Mouse (Mus musculus) T-helper 2 cell (primary cell): ENCODE results near the gene Ppil4.
"Not testable (repeated sequence)": the region's sequence is repeated elsewhere in the genome, so short reads cannot be mapped to it uniquely, and the experiment has no call there.

Experiments
- in situ Hi-C: fragments of 300-600 bp; cut with MboI, MseI; formaldehyde crosslinking; loops from one replicate; pipeline ENCODE4 v1.15.1; 2025; ENCODE audit warnings: high pct_unique_total_duplicates

The Ppil4 gene

DNA sequence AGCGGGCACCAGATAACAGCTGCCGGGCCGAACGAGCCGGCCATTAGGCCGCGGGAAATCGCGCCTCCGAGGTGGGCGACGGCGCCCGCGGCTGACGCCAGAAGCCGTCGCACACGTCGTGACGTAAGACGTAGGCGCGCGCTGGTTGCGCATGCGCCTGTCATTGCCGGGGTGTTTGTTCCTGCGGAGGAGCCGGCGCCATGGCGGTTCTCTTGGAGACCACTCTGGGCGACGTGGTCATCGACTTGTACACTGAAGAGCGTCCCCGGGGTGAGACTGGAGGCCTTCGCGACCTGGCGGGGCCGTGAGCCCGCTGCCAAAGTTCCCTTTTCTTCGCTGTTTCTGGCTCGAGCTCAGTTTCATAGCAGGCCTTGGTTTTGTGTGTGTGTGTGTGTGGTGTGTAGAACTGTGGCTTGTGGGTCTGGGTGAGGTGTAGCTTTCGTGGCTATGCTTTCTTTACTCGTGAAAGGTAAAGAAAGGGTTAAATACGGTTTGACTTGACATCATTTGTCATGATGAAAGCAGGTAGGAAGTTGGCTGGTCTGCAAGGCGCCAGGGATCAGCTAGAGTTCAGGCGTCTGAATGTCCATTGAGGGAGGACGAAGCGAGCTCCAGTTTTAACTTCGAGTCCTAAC, at the start of gene Ppil4, which contains the start of gene Ginm1:
Gene Ppil4 (plus strand): TSS at position 141 of the 635 bp plus-strand sequence.
Gene Ginm1 (minus strand): TSS at position 74 of the 635 bp plus-strand sequence.
- in situ Hi-C loops, result no loop called here

- in situ Hi-C loops, result not testable (repeated sequence)
These were observed 47.2 kb upstream of the Ppil4 start for GRCm38 (mm10) chr10:7745528-7745927.

- in situ Hi-C loops, result no loop called here
These were observed 43.9 kb upstream of the Ppil4 start for GRCm38 (mm10) chr10:7748752-7749151.

- in situ Hi-C loops, result no loop called here
These were observed 35.1 kb upstream of the Ppil4 start for GRCm38 (mm10) chr10:7757544-7757943.

DNA sequence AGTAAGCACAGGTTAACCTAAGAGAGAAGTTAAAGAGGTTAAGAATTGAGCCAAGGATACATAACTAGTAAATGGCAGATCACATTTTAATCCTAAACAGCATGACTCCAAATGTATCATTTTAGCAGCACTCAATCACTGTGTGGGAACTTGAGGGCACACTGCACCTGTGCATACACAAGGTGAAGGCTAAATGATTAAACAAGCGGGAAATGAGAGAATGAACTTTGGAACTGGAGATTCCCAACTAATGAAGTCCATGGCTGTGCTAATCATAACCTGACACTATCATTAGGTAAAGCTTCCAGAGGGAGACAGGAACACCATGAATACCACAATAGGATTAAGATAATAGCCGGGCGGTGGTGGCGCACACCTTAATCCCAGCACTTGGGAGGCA, 20.3 kb upstream of the Ppil4 start:
- in situ Hi-C loops, result no loop called here

- in situ Hi-C loops, result no loop called here
These were observed 19.9 kb upstream of the Ppil4 start for GRCm38 (mm10) chr10:7772769-7773168.

GRCm38 (mm10) chr10:7775421-7775820, 17.3 kb upstream of the Ppil4 start:
- in situ Hi-C loops, result loop anchor here (5.0 kb wide), 1 partner anchor 53 kb away; no protein-coding TSS in a partner anchor

DNA sequence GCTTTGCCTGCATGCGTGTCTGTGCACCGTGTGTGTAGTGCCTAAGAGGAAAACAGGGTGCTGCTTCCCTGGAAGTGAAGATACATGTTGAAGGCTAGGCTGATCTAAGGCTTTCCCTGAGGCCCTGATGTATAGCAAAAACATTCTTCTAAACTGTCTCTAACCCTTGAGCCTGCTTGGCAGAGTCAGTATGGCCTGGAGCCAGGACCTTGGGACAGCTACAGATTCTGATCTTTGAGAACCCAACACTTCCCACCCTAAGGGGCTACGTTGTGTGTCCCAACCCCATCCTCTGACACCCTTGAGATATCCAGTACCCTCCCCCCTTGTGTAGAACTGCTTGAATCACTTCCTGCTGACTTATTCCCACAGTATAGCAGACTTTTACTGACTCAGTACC, 14.3 kb upstream of the Ppil4 start:
- in situ Hi-C loops, result loop anchor here (5.0 kb wide), 1 partner anchor 56 kb away; no protein-coding TSS in a partner anchor

- in situ Hi-C loops, result loop anchor here (5.0 kb wide), 1 partner anchor 57 kb away; no protein-coding TSS in a partner anchor
These were observed 12.9 kb upstream of the Ppil4 start for GRCm38 (mm10) chr10:7779751-7780237.

DNA sequence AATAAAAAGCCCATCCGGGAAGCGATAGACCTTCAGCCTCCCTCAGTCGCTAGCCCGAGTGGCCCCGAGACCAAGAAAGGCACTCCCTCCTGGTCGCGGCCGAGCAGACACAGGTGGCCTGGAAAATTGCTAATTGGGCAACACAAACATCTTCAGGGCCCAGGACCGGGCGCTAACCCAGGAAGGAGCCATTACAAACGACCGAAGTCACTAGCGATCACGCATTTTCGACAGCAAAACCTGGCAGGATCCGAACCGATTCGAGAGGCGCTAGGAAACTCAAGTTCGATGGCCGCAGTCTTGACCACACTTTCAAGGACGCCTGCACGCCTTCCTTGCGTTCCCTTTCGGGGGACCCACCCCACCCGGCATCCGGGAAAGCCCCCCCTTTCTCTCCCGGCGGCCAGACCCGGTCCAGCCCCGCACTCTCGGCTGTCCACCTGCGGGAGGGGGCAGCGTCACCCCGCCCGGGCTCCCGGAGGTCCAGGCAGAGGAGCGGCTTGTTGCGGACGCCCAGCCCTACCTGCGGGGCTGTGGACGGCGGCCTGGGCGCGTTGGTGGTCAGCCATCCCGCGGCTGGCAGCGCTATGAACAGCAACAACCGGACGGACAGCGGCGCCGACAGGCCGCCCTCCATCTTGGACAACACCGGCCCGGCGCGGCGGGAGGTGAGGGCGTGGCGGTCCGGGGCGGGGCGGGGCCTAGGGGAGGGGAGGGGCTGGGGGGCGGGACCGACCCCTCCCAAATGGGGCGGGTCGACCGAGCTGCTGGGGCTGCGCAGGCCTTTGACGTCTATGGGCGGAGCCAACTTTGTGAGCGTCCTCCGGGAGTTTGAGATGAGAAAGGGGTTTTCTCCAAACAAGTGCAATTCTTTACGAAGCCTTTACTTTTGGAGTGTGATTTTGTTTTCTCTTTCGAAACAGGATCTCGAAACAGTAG, 12.2 kb upstream of the Ppil4 start:
- in situ Hi-C loops, result no loop called here

DNA sequence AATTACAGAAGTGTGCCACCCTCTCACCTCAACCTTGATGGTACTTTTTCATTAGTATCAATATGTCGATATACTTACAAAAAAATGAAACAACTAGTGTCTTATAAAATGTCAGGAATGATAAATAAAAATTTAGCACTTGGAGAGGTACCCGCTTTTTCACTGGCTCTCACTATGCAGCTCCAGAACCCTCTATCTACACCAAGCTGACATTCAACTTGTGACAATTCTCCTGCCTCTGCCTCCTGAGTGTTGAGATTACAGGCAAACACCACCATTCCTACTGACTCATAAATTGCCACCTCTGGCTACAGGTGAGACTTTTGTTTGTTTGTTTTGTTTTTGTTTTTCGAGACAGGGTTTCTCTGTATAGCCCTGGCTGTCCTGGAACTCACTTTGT, 11.5 kb upstream of the Ppil4 start:
- in situ Hi-C loops, result no loop called here

- in situ Hi-C loops, result no loop called here
These were observed 5.4 kb upstream of the Ppil4 start for GRCm38 (mm10) chr10:7787319-7787718.

GRCm38 (mm10) chr10:7792254-7792750, 389 bp upstream of the Ppil4 start:
- in situ Hi-C loops, result no loop called here

DNA sequence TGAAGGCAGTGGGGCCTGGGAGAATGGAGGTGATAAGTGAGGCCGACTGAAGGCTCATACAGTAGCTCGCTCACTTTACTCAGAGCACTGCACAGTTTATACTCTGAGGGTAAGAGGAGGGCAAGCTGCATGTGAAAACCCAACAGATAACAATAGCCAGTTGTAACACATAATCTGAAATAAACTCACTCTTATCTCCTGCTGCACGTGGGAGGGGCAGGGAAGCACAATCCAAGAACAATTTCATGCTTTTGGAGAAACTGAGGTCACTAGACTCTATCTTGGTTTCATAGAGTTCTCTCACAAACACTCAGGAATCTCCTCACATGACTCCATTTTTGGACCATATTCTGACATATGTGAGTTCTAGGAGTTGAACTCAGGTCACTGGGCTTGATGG, 8.6 kb downstream of the Ppil4 start:
- in situ Hi-C loops, result no loop called here

DNA sequence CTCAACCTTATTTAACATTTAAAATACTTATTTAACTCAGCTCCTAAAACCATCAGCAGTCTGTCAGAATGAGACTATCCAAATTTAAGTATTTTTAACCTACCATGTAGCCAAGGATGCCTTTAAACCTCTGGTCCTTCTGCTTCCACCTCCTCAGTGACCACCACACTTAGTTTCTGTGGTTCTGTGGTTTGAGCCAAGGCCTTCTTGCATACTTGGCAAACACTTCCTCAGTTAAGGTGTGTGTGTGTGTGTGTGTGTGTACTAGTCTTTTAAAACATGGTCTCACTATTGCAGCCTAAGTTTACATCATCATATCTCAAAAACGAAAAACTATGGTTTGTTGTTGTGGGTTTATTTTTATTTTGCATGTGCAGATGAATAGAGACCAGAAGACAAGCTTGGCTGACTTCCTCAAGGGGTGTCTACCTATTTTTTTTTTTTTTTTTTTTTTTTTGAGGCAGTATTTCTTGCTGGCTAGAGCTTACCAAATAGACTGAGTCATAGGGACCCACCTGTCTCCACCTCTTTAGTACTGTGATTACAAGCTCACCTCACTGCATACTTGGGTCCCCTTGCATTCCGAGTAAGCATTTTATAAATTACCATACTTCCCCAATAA, 9.9 kb downstream of the Ppil4 start:
- in situ Hi-C loops, result no loop called here

DNA sequence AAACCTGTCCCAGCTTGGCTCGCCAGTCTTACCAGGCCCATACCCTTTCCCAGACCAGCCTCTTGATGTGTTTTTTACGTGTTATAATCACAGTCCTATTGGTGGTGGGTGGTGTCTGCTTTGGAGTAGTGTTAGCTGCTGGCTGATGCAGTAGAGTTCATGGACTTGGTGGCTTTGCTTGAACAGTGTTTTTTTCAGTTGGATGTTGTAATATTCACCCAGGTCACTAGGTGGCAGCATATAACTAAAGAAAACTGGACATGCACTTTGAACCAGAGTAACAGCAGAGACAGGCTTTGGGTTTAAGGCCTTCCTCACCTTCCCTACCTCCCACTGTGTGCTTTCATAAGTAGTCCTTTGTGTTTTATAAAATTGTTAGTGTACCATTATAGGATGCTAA, 17.2 kb downstream of the Ppil4 start:
- in situ Hi-C loops, result no loop called here

DNA sequence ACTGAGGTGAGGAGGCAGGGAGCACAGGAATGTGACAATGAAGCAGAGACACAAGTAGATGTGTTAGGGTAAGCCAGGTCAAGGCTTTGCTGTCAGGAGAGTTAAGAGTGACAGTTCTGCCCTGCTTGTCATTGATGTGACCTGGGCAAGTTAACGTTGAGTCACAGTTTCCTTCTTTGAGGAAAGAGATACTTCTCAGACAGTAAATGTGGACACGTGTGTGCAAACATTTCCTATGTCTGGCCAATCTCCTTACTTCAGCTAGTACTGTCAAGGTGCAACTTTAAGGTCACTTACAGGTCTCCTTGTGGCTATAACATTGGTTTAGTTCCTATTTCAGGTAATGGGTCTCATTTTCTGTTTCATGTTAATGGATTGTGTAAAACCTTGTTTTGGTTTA, 23.8 kb downstream of the Ppil4 start:
- in situ Hi-C loops, result no loop called here

DNA sequence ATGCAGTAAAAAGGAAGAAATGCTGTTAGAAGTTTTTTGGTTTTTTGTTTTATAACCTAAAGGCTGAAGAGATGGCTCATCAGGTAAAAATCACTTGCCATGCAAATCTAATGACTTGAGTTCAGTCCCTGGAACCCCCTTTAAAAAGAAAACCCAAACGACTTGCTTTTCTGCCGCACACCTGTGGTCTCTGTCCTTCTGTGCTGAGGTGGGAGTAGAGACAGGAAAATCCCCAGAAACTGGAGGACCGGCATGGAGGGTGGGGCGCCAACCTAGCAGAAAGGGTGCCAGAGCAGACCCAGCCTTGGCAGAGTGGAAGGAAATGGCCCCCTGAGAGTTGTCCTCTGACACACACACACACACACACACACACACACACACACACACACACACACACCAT, 26.0 kb downstream of the Ppil4 start:
- in situ Hi-C loops, result no loop called here

- in situ Hi-C loops, result no loop called here
These were observed 26.5 kb downstream of the Ppil4 start for GRCm38 (mm10) chr10:7819156-7819555.

GRCm38 (mm10) chr10:7819603-7820002, 26.9 kb downstream of the Ppil4 start:
- in situ Hi-C loops, result loop anchor here (10.0 kb wide), 1 partner anchor 115 kb away; no protein-coding TSS in a partner anchor

GRCm38 (mm10) chr10:7820171-7820570, 27.5 kb downstream of the Ppil4 start:
- in situ Hi-C loops, result loop anchor here (10.0 kb wide), 1 partner anchor 115 kb away; no protein-coding TSS in a partner anchor

DNA sequence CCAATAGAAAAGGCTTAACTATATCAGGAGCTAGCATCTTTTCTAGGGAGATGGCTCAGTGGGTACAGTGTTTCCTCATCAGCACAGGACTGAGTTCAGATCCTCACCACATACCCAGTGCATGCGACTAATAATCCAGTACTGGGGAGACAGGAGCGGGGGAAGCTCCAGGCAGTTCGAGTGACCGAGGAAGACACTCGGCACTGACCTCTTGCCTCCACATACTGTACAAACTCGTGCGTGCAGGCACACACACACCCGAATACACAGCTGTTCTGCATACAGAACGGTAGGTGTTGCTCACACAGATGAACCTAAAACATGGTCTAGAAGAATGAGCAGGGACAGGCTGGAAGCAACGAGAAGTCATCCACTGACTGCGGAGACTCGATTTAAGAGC, 29.3 kb downstream of the Ppil4 start:
- in situ Hi-C loops, result loop anchor here (10.0 kb wide), 1 partner anchor 113 kb away; no protein-coding TSS in a partner anchor
